Mouse (Mus musculus) T-helper 17 cell (primary cell): ENCODE results near the gene Hist1h2bb.
"Not testable (repeated sequence)": the region's sequence is repeated elsewhere in the genome, so short reads cannot be mapped to it uniquely, and the experiment has no call there.

ENCODE experiments used
- in situ Hi-C, 2 experiments: fragments of 300-600 bp; cut with MboI, MseI; formaldehyde crosslinking; loops; 1 replicate in 1 of 2; 2 replicates in 1 of 2; pipeline ENCODE4 v1.15.1; 2025; ENCODE audit warnings: high pct_unique_total_duplicates in 2 of 2

Gene Hist1h2bb

GRCm38 (mm10) chr13:23746201-23747080 is at the start of gene Hist1h2bb:
TSS of gene Hist1h2bb (plus strand) at chr13:23746734.
- in situ Hi-C loops, result loop anchor here (5.0 kb wide), 1 partner anchor 1709 kb away; the partner anchor contains the start of genes Hist1h2ah (in 2 of the 2) and Hist1h2bk (in 2 of the 2)

GRCm38 (mm10) chr13:23697491-23698299 is 48.8 kb upstream of the Hist1h2bb start:
- in situ Hi-C loops, result no loop called here

GRCm38 (mm10) chr13:23698300-23698693 is 48.2 kb upstream of the Hist1h2bb start, which contains the start of gene Hist1h4c:
TSS of gene Hist1h4c (minus strand) at chr13:23698454.
- in situ Hi-C loops, result no loop called here

GRCm38 (mm10) chr13:23698996-23699395 is 47.5 kb upstream of the Hist1h2bb start:
- in situ Hi-C loops, result no loop called here

GRCm38 (mm10) chr13:23699767-23700166 is 46.8 kb upstream of the Hist1h2bb start:
- in situ Hi-C loops, result loop anchor here in 1 of 2 experiments (5.0 kb wide), 1 partner anchor 38 kb away; the partner anchor contains the start of gene Hist1h1c

- in situ Hi-C loops, result loop anchor here in 1 of 2 experiments (5.0 kb wide), 1 partner anchor 36 kb away; the partner anchor contains the start of gene Hist1h1c
These were observed 45.6 kb upstream of the Hist1h2bb start for GRCm38 (mm10) chr13:23700786-23701520.

GRCm38 (mm10) chr13:23702220-23702619 is 44.3 kb upstream of the Hist1h2bb start:
- in situ Hi-C loops, result loop anchor here in 1 of 2 experiments (5.0 kb wide), 1 partner anchor 35 kb away; the partner anchor contains the start of gene Hist1h1c

- in situ Hi-C loops, result loop anchor here in 1 of 2 experiments (5.0 kb wide), 1 partner anchor 34 kb away; the partner anchor contains the start of gene Hist1h1c
These were observed 43.7 kb upstream of the Hist1h2bb start for GRCm38 (mm10) chr13:23702801-23703200.

- in situ Hi-C loops, result no loop called here
These were observed 40.7 kb upstream of the Hist1h2bb start for GRCm38 (mm10) chr13:23705751-23706356.

- in situ Hi-C loops, result no loop called here
These were observed 39.8 kb upstream of the Hist1h2bb start for GRCm38 (mm10) chr13:23706771-23707170.

GRCm38 (mm10) chr13:23708041-23708440 is 38.5 kb upstream of the Hist1h2bb start:
- in situ Hi-C loops, result no loop called here

GRCm38 (mm10) chr13:23708654-23709053 is 37.9 kb upstream of the Hist1h2bb start:
- in situ Hi-C loops, result no loop called here

- in situ Hi-C loops, result no loop called here
These were observed 36.7 kb upstream of the Hist1h2bb start for GRCm38 (mm10) chr13:23709714-23710373.

- in situ Hi-C loops, result no loop called here
These were observed 36.0 kb upstream of the Hist1h2bb start, which contains the start of gene Hfe for GRCm38 (mm10) chr13:23710374-23711089. TSS of gene Hfe (minus strand) at chr13:23710854.

GRCm38 (mm10) chr13:23716261-23717042 is 30.1 kb upstream of the Hist1h2bb start:
- in situ Hi-C loops, result no loop called here

- in situ Hi-C loops, result no loop called here
These were observed 29.4 kb upstream of the Hist1h2bb start for GRCm38 (mm10) chr13:23717176-23717575.

- in situ Hi-C loops, result not testable (repeated sequence)
These were observed 28.8 kb upstream of the Hist1h2bb start for GRCm38 (mm10) chr13:23717593-23718245.

- in situ Hi-C loops, result no loop called here
These were observed 22.3 kb upstream of the Hist1h2bb start for GRCm38 (mm10) chr13:23724239-23724638.
